Mouse (Mus musculus): ENCODE data around the gene Pm20d2.

- no peak for TF ChIP-seq POLR2A (IDR thresholded peaks at IDR 0.05; ENCODE audit: insufficient read depth, low read depth, low read length)
- no peak for TF ChIP-seq CTCF (IDR thresholded peaks at IDR 0.05; ENCODE audit: insufficient read depth, low read depth, low read length)
Measured at GRCm38 (mm10) chr4:33132221-33132620, 57.3 kb downstream of the Pm20d2 start, which contains the start of gene Gabrr1.

Measured in olfactory bulb, adult 2 months (tissue).